Mouse (Mus musculus) brown adipose tissue, adult 24 weeks (tissue): Measurements from ENCODE around the gene Rtn4rl1. TPM values are rescaled to one million over a fixed set of nuclear protein-coding genes. Genes with fewer than 3 reads are reported as not detected.

Experiments
- H3K27ac ChIP-seq: fragments of 200-500 bp; replicated peaks from 2 replicates; pipeline ENCODE4 v1.5.1; 2012; ENCODE audit warnings: low read depth, mild to moderate bottlenecking, low read length
- H3K4me1 ChIP-seq: fragments of 200-500 bp; 2 replicates; pipeline ENCODE4 v1.6.1; 2012; ENCODE audit warnings: low read length, mixed read lengths; ENCODE audit not compliant: control insufficient read depth, insufficient read depth, insufficient read length
- H3K4me3 ChIP-seq: fragments of 200-500 bp; 2 replicates; pipeline ENCODE4 v1.5.1; 2012; ENCODE audit warnings: low read depth, mild to moderate bottlenecking, low read length, moderate library complexity; ENCODE audit not compliant: insufficient read depth
- polyA plus RNA-seq: library from polyadenylated mRNA; stranded (reverse); fragments of >200 nt; gene quantifications from 2 replicates; pipeline ENCODE4 v1.2.4, GENCODE M21; 2012; ENCODE audit not compliant: missing spikeins, insufficient read depth, insufficient read length

The Rtn4rl1 gene
- polyA plus RNA-seq, 1 experiment = 5.3 TPM

- Histone ChIP-seq H3K27ac (no peak overlapping the region), H3K4me3 (no peak overlapping the region), H3K4me1 (no peaks in the 10 kb centered on the region)
These were observed 118.2 kb downstream of the Rtn4rl1 start for GRCm38 (mm10) chr11:75311751-75312150.

- Histone ChIP-seq H3K27ac (no peak overlapping the region), H3K4me3 (no peak overlapping the region), H3K4me1 (no peaks in the 10 kb centered on the region)
These were observed 120.3 kb downstream of the Rtn4rl1 start for GRCm38 (mm10) chr11:75313834-75314233.

Other genes with a start within 250 kb of the Rtn4rl1 start
- gene Hic1, start 24.3 kb upstream of the Rtn4rl1 start, polyA plus RNA-seq = 4.9 and 5.3 TPM in 2 replicates
- 10.4 and 13.2 TPM in 2 replicates for gene Ovca2, start 14.9 kb upstream of the Rtn4rl1 start, polyA plus RNA-seq
- 8.8 and 9.4 TPM in 2 replicates for gene Dph1, start 2.5 kb upstream of the Rtn4rl1 start, polyA plus RNA-seq
- gene Rpa1, start 154.5 kb downstream of the Rtn4rl1 start, polyA plus RNA-seq = 20.1 and 24.7 TPM in 2 replicates
- gene Smyd4, start 154.7 kb downstream of the Rtn4rl1 start, polyA plus RNA-seq = 12.4 and 13.4 TPM in 2 replicates
- 78.8 and 102 TPM in 2 replicates for gene Serpinf1, start 228.9 kb downstream of the Rtn4rl1 start, polyA plus RNA-seq
- gene Serpinf2, start 245.8 kb downstream of the Rtn4rl1 start, polyA plus RNA-seq = 0.48 TPM in 1 of 2 replicates, not detected in the other